Mouse (Mus musculus) midbrain, embryonic 10.5 days (tissue): ENCODE data around the gene Tns1. TPM values are rescaled to one million over a fixed set of nuclear protein-coding genes. Genes with fewer than 3 reads are reported as not detected.

Experiments
- DNase-seq: peaks from one replicate; pipeline ENCODE4 v3.0.0-alpha.2; 2017; ENCODE audit warnings: low spot score
- H3K27ac ChIP-seq: fragments of 300-500 bp; sonication (generic); replicated peaks from 2 replicates; pipeline ENCODE4 v1.5.1; 2016; ENCODE audit warnings: mild to moderate bottlenecking
- H3K27me3 ChIP-seq: fragments of 300-500 bp; sonication (generic); 2 replicates; pipeline ENCODE4 v1.6.1; 2016; ENCODE audit warnings: low read depth, mild to moderate bottlenecking; ENCODE audit not compliant: poor library complexity, severe bottlenecking
- H3K36me3 ChIP-seq: fragments of 300-500 bp; sonication (generic); 2 replicates; pipeline ENCODE4 v1.6.1; 2016; ENCODE audit warnings: mild to moderate bottlenecking, moderate library complexity
- H3K4me1 ChIP-seq: fragments of 300-500 bp; sonication (generic); 2 replicates; pipeline ENCODE4 v1.6.1; 2016
- H3K4me3 ChIP-seq: fragments of 300-500 bp; sonication (generic); 2 replicates; pipeline ENCODE4 v1.5.1; 2016; ENCODE audit warnings: mild to moderate bottlenecking, moderate library complexity
- H3K9me3 ChIP-seq: fragments of 300-500 bp; sonication (generic); replicated peaks from 2 replicates; pipeline ENCODE4 v1.6.1; 2016; ENCODE audit warnings: mild to moderate bottlenecking
- WGBS: fragments of 180-500 bp; shearing (Covaris S2); methylation state at CpG from one replicate; pipeline ENCODE4 v1.1.7; 2016; 5-methylcytosine and 5-hydroxymethylcytosine counted together
- polyA plus RNA-seq: library from polyadenylated mRNA; unstranded; fragments of >200 nt; fragmentation: Nextera tagmentation; extraction: Ambion mirVana; gene quantifications from 2 replicates; pipeline ENCODE4 v1.2.1, GENCODE M21; 2016

Gene Tns1
- polyA plus RNA-seq, 1 experiment from 2014 or later: 10.3 TPM

- peaks cover 19% of the 10 kb centered on the region for H3K27me3 ChIP-seq
- H3K4me3 ChIP-seq: no peak overlapping the region
- DNase-seq: no peak
- peaks cover 39% of the 10 kb centered on the region for H3K4me1 ChIP-seq
- H3K36me3 ChIP-seq: no peaks in the 10 kb centered on the region
- no peaks in the 10 kb centered on the region for H3K9me3 ChIP-seq
- H3K27ac ChIP-seq: peak overlapping the region; percentile 38; the same call in 1 of the 2 replicates
- 30% methylated on average over 3 of the region's 3 CpGs for WGBS
These were observed 93.3 kb downstream of the Tns1 start for GRCm38 (mm10) chr1:74030901-74031360.

GRCm38 (mm10) chr1:74030285-74030684 is 94.0 kb downstream of the Tns1 start:
- H3K4me1 ChIP-seq: peaks cover 45% of the 10 kb centered on the region
- WGBS: 81% methylated on average over 1 of the region's 1 CpGs

GRCm38 (mm10) chr1:74029669-74030068 is 94.6 kb downstream of the Tns1 start:
- H3K27me3 ChIP-seq: peaks cover 6% of the 10 kb centered on the region
- H3K4me3 ChIP-seq: no peak overlapping the region
- peaks cover 51% of the 10 kb centered on the region for H3K4me1 ChIP-seq
- H3K9me3 ChIP-seq: no peaks in the 10 kb centered on the region
- no peak for DNase-seq
- H3K27ac ChIP-seq: no peak overlapping the region
- 84% methylated on average over 3 of the region's 3 CpGs for WGBS
- H3K36me3 ChIP-seq: no peaks in the 10 kb centered on the region

More at GRCm38 (mm10) chr1:74030285-74030684, 94.0 kb downstream of the Tns1 start:
- Histone ChIP-seq H3K9me3 (no peaks in the 10 kb centered on the region), H3K36me3 (no peaks in the 10 kb centered on the region), H3K4me3 (no peak overlapping the region), H3K27ac (no peak overlapping the region), H3K27me3 (peaks cover 12% of the 10 kb centered on the region)
- no peak for DNase-seq

GRCm38 (mm10) chr1:74028881-74029266 is 95.4 kb downstream of the Tns1 start:
- no peak overlapping the region for H3K4me3 ChIP-seq
- DNase-seq: no peak
- no peak overlapping the region for H3K27ac ChIP-seq
- H3K9me3 ChIP-seq: no peaks in the 10 kb centered on the region
- no peaks in the 10 kb centered on the region; the same call in 1 of the 2 replicates for H3K27me3 ChIP-seq
- H3K36me3 ChIP-seq: no peaks in the 10 kb centered on the region
- WGBS: 86% methylated on average over 5 of the region's 5 CpGs
- peaks cover 54% of the 10 kb centered on the region for H3K4me1 ChIP-seq

- Histone ChIP-seq H3K4me3 (no peak overlapping the region), H3K9me3 (no peaks in the 10 kb centered on the region), H3K27ac (peak overlapping the region; percentile 55; the same call in 1 of the 2 replicates), H3K27me3 (no peaks in the 10 kb centered on the region; the same call in 1 of the 2 replicates), H3K4me1 (peaks cover 54% of the 10 kb centered on the region), H3K36me3 (no peaks in the 10 kb centered on the region)
- no peak for DNase-seq
- WGBS: 85% methylated on average over 13 of the region's 13 CpGs
These were observed 96.0 kb downstream of the Tns1 start for GRCm38 (mm10) chr1:74028118-74028880.

GRCm38 (mm10) chr1:74027559-74028091 is 96.6 kb downstream of the Tns1 start:
- no peaks in the 10 kb centered on the region; the same call in 1 of the 2 replicates for H3K27me3 ChIP-seq
- H3K4me1 ChIP-seq: peaks cover 54% of the 10 kb centered on the region
- no peak for DNase-seq
- no peaks in the 10 kb centered on the region for H3K9me3 ChIP-seq
- H3K27ac ChIP-seq: peak overlapping the region; percentile 55; the same call in 1 of the 2 replicates
- WGBS: 72% methylated on average over 11 of the region's 11 CpGs
- H3K36me3 ChIP-seq: no peaks in the 10 kb centered on the region
- no peak overlapping the region for H3K4me3 ChIP-seq

- H3K9me3 ChIP-seq: no peaks in the 10 kb centered on the region
- WGBS: 83% methylated on average over 9 of the region's 9 CpGs
- H3K27me3 ChIP-seq: no peaks in the 10 kb centered on the region; the same call in 1 of the 2 replicates
- no peaks in the 10 kb centered on the region for H3K36me3 ChIP-seq
- no peak overlapping the region for H3K4me3 ChIP-seq
- no peak for DNase-seq
- peaks cover 49% of the 10 kb centered on the region for H3K4me1 ChIP-seq
- H3K27ac ChIP-seq: no peak overlapping the region
These were observed 97.5 kb downstream of the Tns1 start for GRCm38 (mm10) chr1:74026703-74027195.

- DNase-seq: no peak
- Histone ChIP-seq H3K36me3 (no peaks in the 10 kb centered on the region), H3K4me1 (peaks cover 39% of the 10 kb centered on the region), H3K4me3 (no peak overlapping the region), H3K27ac (0 out of 2 replicates have a peak overlapping the region, but pooled peaks have one; percentile 42), H3K9me3 (no peaks in the 10 kb centered on the region), H3K27me3 (no peaks in the 10 kb centered on the region; the same call in 1 of the 2 replicates)
- WGBS: 46% methylated on average over 4 of the region's 4 CpGs
These were observed 98.5 kb downstream of the Tns1 start for GRCm38 (mm10) chr1:74025651-74026226.

GRCm38 (mm10) chr1:74025227-74025626 is 99.0 kb downstream of the Tns1 start:
- WGBS: 59% methylated on average over 6 of the region's 6 CpGs
- Histone ChIP-seq H3K36me3 (no peaks in the 10 kb centered on the region), H3K27ac (peak overlapping the region; percentile 42; the same call in 1 of the 2 replicates), H3K27me3 (no peaks in the 10 kb centered on the region; the same call in 1 of the 2 replicates), H3K4me1 (peaks cover 34% of the 10 kb centered on the region), H3K4me3 (no peak overlapping the region), H3K9me3 (no peaks in the 10 kb centered on the region)
- DNase-seq: no peak

GRCm38 (mm10) chr1:74024452-74025190 is 99.6 kb downstream of the Tns1 start:
- peak overlapping the region; percentile 42; the same call in 1 of the 2 replicates for H3K27ac ChIP-seq
- no peak for DNase-seq
- no peaks in the 10 kb centered on the region; the same call in 1 of the 2 replicates for H3K27me3 ChIP-seq
- H3K9me3 ChIP-seq: no peaks in the 10 kb centered on the region
- H3K4me3 ChIP-seq: no peak overlapping the region
- no peaks in the 10 kb centered on the region for H3K36me3 ChIP-seq
- H3K4me1 ChIP-seq: peaks cover 34% of the 10 kb centered on the region
- 61% methylated on average over 10 of the region's 10 CpGs for WGBS

- DNase-seq: no peak
- no peak overlapping the region; the same call in 1 of the 2 replicates for H3K27ac ChIP-seq
- H3K9me3 ChIP-seq: no peaks in the 10 kb centered on the region
- 96% methylated on average over 3 of the region's 3 CpGs for WGBS
- peaks cover 34% of the 10 kb centered on the region for H3K4me1 ChIP-seq
- no peaks in the 10 kb centered on the region; the same call in 1 of the 2 replicates for H3K27me3 ChIP-seq
- H3K4me3 ChIP-seq: no peak overlapping the region
- H3K36me3 ChIP-seq: no peaks in the 10 kb centered on the region
These were observed 101.3 kb downstream of the Tns1 start for GRCm38 (mm10) chr1:74022998-74023397.

GRCm38 (mm10) chr1:74022536-74022935 is 101.7 kb downstream of the Tns1 start:
- Histone ChIP-seq H3K27me3 (no peaks in the 10 kb centered on the region; the same call in 1 of the 2 replicates), H3K36me3 (no peaks in the 10 kb centered on the region), H3K4me3 (no peak overlapping the region), H3K9me3 (no peaks in the 10 kb centered on the region), H3K4me1 (peaks cover 31% of the 10 kb centered on the region), H3K27ac (no peak overlapping the region)
- WGBS: 79% methylated on average over 5 of the region's 5 CpGs
- no peak for DNase-seq
